Mouse (Mus musculus) CH12.LX (cell line): Measurements from ENCODE around the gene Tshz2. TPM values are rescaled to one million over a fixed set of nuclear protein-coding genes. Genes with fewer than 3 reads are reported as not detected.

ENCODE experiments used
- DNase-seq: peaks from one replicate; pipeline ENCODE4 v3.0.0-alpha.2; 2013; ENCODE audit errors: extremely low read depth
- H3K27ac ChIP-seq: 2 replicates; pipeline ENCODE4 v1.5.1; 2012; ENCODE audit warnings: low read depth, mild to moderate bottlenecking, control low read depth, moderate library complexity; ENCODE audit not compliant: insufficient read depth
- H3K27me3 ChIP-seq: replicated peaks from 2 replicates; pipeline ENCODE3; 2012; ENCODE audit warnings: inconsistent platforms
- H3K36me3 ChIP-seq, 2 experiments: replicated peaks in 1 of 2; 2 replicates each; pipeline versions ENCODE3 to v1.6.1; 2012; ENCODE audit warnings: inconsistent platforms in 1 of 2, low read length in 1 of 2, mild to moderate bottlenecking in 1 of 2, mixed read lengths in 1 of 2, moderate library complexity in 1 of 2; ENCODE audit not compliant: control insufficient read depth in 1 of 2, insufficient read depth in 1 of 2
- H3K4me1 ChIP-seq, 2 experiments: 2 replicates each; pipeline ENCODE4 v1.6.1; 2012; ENCODE audit warnings: inconsistent platforms in 1 of 2, moderate library complexity in 1 of 2; ENCODE audit not compliant: insufficient read depth in 2 of 2, control insufficient read depth in 1 of 2
- H3K4me2 ChIP-seq: 2 replicates; pipeline ENCODE4 v1.6.1; 2012; ENCODE audit warnings: low read depth, mild to moderate bottlenecking, control low read depth; ENCODE audit not compliant: poor library complexity, insufficient read depth, severe bottlenecking
- H3K4me3 ChIP-seq, 3 experiments: fragments of 150-350 bp in 1 of 3; sonication (generic) in 1 of 3; replicated peaks in 1 of 3; 2 replicates each; pipeline versions ENCODE3 to v1.5.1; 2011 to 2012; ENCODE audit warnings: low read depth in 2 of 3, low read length in 2 of 3, mild to moderate bottlenecking in 2 of 3, moderate library complexity in 2 of 3, control low read depth in 1 of 3, improper control_type of control experiment in 1 of 3, inconsistent platforms in 1 of 3, mixed read lengths in 1 of 3; ENCODE audit not compliant: poor library complexity in 1 of 3
- H3K79me2 ChIP-seq: replicated peaks from 2 replicates; pipeline ENCODE4 v1.6.1; 2012; ENCODE audit warnings: mild to moderate bottlenecking, moderate library complexity; ENCODE audit not compliant: control insufficient read depth, poor library complexity, insufficient read depth, severe bottlenecking; ENCODE audit errors: extremely low read depth
- H3K9ac ChIP-seq: 2 replicates; pipeline ENCODE4 v1.6.1; 2012; ENCODE audit warnings: low read depth, mild to moderate bottlenecking, control low read depth, moderate library complexity; ENCODE audit not compliant: insufficient read depth
- H3K9me3 ChIP-seq: replicated peaks from 2 replicates; pipeline ENCODE3; 2012; ENCODE audit warnings: low read length, inconsistent platforms, mixed read lengths
- CHD1 ChIP-seq: IDR thresholded peaks from 2 replicates; pipeline ENCODE4 v1.6.1; 2012; ENCODE audit warnings: low read depth, low read length, improper control_type of control experiment, inconsistent platforms
- CHD2 ChIP-seq: IDR thresholded peaks from 2 replicates; pipeline ENCODE4 v1.6.1; 2011; ENCODE audit warnings: low read length, improper control_type of control experiment
- CTCF ChIP-seq, 2 experiments: IDR thresholded peaks in 1 of 2; conservative IDR thresholded peaks in 1 of 2; 2 replicates each; pipeline ENCODE4 v1.5.1; 2011 to 2012; ENCODE audit warnings: low read depth in 2 of 2, low read length in 2 of 2, improper control_type of control experiment in 1 of 2, inconsistent platforms in 1 of 2, mild to moderate bottlenecking in 1 of 2, moderate library complexity in 1 of 2
- E2F4 ChIP-seq: IDR thresholded peaks from 2 replicates; pipeline ENCODE4 v1.6.1; 2011; ENCODE audit warnings: low read depth, low read length, improper control_type of control experiment; ENCODE audit not compliant: insufficient replicate concordance
- EP300 ChIP-seq: IDR thresholded peaks from 2 replicates; pipeline ENCODE4 v1.6.1; 2011; ENCODE audit warnings: low read length, improper control_type of control experiment
- ETS1 ChIP-seq: conservative IDR thresholded peaks from 2 replicates; pipeline ENCODE4 v1.6.1; 2012; ENCODE audit warnings: low read depth, mild to moderate bottlenecking, inconsistent platforms, low read length, improper control_type of control experiment, moderate library complexity
- HCFC1 ChIP-seq: IDR thresholded peaks from 2 replicates; pipeline ENCODE4 v1.6.1; 2012; ENCODE audit warnings: low read depth, mild to moderate bottlenecking, inconsistent platforms, low read length, improper control_type of control experiment
- IRF4 ChIP-seq: IDR thresholded peaks from 2 replicates; pipeline ENCODE4 v1.6.1; 2014; ENCODE audit warnings: low read depth, mild to moderate bottlenecking, inconsistent platforms, low read length, improper control_type of control experiment
- JUN ChIP-seq: IDR thresholded peaks from 2 replicates; pipeline ENCODE4 v1.6.1; 2011; ENCODE audit warnings: low read depth, mild to moderate bottlenecking, low read length, improper control_type of control experiment, moderate library complexity; ENCODE audit not compliant: insufficient read depth
- MAFK ChIP-seq: IDR thresholded peaks from 2 replicates; pipeline ENCODE4 v1.6.1; 2011; ENCODE audit warnings: low read length, improper control_type of control experiment; ENCODE audit not compliant: insufficient replicate concordance
- MEF2A ChIP-seq: IDR thresholded peaks from 2 replicates; pipeline ENCODE4 v1.6.1; 2014; ENCODE audit warnings: low read depth, mild to moderate bottlenecking, inconsistent platforms, low read length, improper control_type of control experiment, borderline replicate concordance
- MXI1 ChIP-seq: IDR thresholded peaks from 2 replicates; pipeline ENCODE4 v1.6.1; 2011; ENCODE audit warnings: mild to moderate bottlenecking, low read depth, low read length, improper control_type of control experiment
- MYC ChIP-seq: IDR thresholded peaks from 2 replicates; pipeline ENCODE4 v1.6.1; 2011; ENCODE audit warnings: low read depth, mild to moderate bottlenecking, improper control_type of control experiment, low read length
- PAX5 ChIP-seq: IDR thresholded peaks from 2 replicates; pipeline ENCODE4 v1.6.1; 2012; ENCODE audit warnings: low read length, inconsistent platforms, mixed read lengths
- RCOR1 ChIP-seq: conservative IDR thresholded peaks from 2 replicates; pipeline ENCODE4 v1.6.1; 2012; ENCODE audit warnings: low read depth, mild to moderate bottlenecking, inconsistent platforms, low read length, improper control_type of control experiment
- SIN3A ChIP-seq: IDR thresholded peaks from 2 replicates; pipeline ENCODE4 v1.6.1; 2012; ENCODE audit warnings: low read length, improper control_type of control experiment, inconsistent platforms
- SMC3 ChIP-seq: IDR thresholded peaks from 2 replicates; pipeline ENCODE4 v1.6.1; 2011; ENCODE audit warnings: low read depth, low read length, improper control_type of control experiment
- TBP ChIP-seq: conservative IDR thresholded peaks from 2 replicates; pipeline ENCODE4 v1.6.1; 2011; ENCODE audit warnings: low read depth, low read length, improper control_type of control experiment
- TCF12 ChIP-seq: IDR thresholded peaks from 2 replicates; pipeline ENCODE4 v1.6.1; 2014; ENCODE audit warnings: low read depth, mild to moderate bottlenecking, inconsistent platforms, low read length, improper control_type of control experiment
- UBTF ChIP-seq: IDR thresholded peaks from 2 replicates; pipeline ENCODE4 v1.6.1; 2012; ENCODE audit warnings: low read depth, mild to moderate bottlenecking, inconsistent platforms, low read length, improper control_type of control experiment, moderate library complexity
- USF2 ChIP-seq: conservative IDR thresholded peaks from 2 replicates; pipeline ENCODE4 v1.6.1; 2011; ENCODE audit warnings: low read depth, low read length, improper control_type of control experiment
- ZC3H11A ChIP-seq: IDR thresholded peaks from 2 replicates; pipeline ENCODE4 v1.6.1; 2012; ENCODE audit warnings: low read depth, mild to moderate bottlenecking, inconsistent platforms, low read length, improper control_type of control experiment
- ZMIZ1 ChIP-seq: IDR thresholded peaks from 2 replicates; pipeline ENCODE4 v1.6.1; 2012; ENCODE audit warnings: low read depth, mild to moderate bottlenecking, inconsistent platforms, low read length, improper control_type of control experiment
- ZNF384 ChIP-seq: IDR thresholded peaks from 2 replicates; pipeline ENCODE4 v1.6.1; 2012; ENCODE audit warnings: low read depth, low read length, improper control_type of control experiment, inconsistent platforms
- dilution Hi-C: fragments of 300-500 bp; cut with MboI; formaldehyde crosslinking; loops from 2 replicates; pipeline ENCODE4 v1.14.3; 2020; ENCODE audit warnings: low sequenced_read_pairs; ENCODE audit not compliant: extremely low pct_unique_long_range_greater_than_20kb, extremely low pct_ligation_motif_present
- in situ Hi-C: fragments of 300-500 bp; cut with MboI; formaldehyde crosslinking; loops from 3 replicates; pipeline ENCODE4 v1.14.3; 2019; ENCODE audit warnings: low sequenced_read_pairs, low pct_ligation_motif_present, low pct_unique_long_range_greater_than_20kb, mixed read lengths
- polyA plus RNA-seq: library from polyadenylated mRNA; unstranded; fragments of >175 nt; gene quantifications from 2 replicates; pipeline ENCODE4 v1.2.1, GENCODE M21; 2012; ENCODE audit warnings: low read depth; ENCODE audit not compliant: insufficient read length
- total RNA-seq, 2 experiments: library from RNA; depleted of rRNA; stranded (reverse); fragments of 300-350 nt in 1 of 2; fragments of >200 nt in 1 of 2; gene quantifications; 2 replicates each; pipeline ENCODE4 v1.2.3; 2012 to 2014

Gene Tshz2
- total and polyA plus RNA-seq, 3 experiments: not detected

DNA sequence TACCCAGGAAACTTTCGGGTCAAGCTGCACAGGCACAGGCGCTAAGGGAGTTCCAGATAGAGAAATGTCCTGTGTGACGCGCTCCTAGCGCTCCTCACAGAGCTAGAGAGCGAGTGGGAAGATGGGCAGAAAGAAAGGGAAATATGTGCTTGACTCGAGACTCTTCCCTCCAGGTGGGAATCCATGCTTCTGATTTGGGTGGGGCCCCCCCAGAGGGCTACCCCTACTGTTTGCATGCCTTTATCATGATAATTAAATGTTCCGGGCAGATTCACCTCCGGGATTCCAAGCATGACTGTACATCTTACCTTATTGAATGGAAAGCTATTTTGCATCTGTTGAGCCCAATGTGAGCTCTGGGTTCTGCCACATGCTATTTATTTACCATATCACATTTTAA is 255.1 kb downstream of the Tshz2 start:
- dilution Hi-C loops: no loop called here
- H3K4me1 ChIP-seq: no peaks in the 10 kb centered on the region
- no peak overlapping the region for H3K27ac ChIP-seq
- peaks cover 82% of the 10 kb centered on the region for H3K9me3 ChIP-seq
- H3K4me2 ChIP-seq: no peak overlapping the region
- DNase-seq: no peak
- in situ Hi-C loops: no loop called here
- no peak for TF ChIP-seq ZC3H11A
- no peak for TF ChIP-seq SIN3A
- TF ChIP-seq MYC: no peak
- no peak for TF ChIP-seq UBTF
- TF ChIP-seq TCF12: no peak
- TF ChIP-seq HCFC1: no peak
- H3K4me3 ChIP-seq: no peak overlapping the region
- no peaks in the 10 kb centered on the region for H3K27me3 ChIP-seq
- H3K9ac ChIP-seq: no peak overlapping the region
- H3K79me2 ChIP-seq: no peaks in the 10 kb centered on the region
- H3K36me3 ChIP-seq: no peaks in the 10 kb centered on the region

DNA sequence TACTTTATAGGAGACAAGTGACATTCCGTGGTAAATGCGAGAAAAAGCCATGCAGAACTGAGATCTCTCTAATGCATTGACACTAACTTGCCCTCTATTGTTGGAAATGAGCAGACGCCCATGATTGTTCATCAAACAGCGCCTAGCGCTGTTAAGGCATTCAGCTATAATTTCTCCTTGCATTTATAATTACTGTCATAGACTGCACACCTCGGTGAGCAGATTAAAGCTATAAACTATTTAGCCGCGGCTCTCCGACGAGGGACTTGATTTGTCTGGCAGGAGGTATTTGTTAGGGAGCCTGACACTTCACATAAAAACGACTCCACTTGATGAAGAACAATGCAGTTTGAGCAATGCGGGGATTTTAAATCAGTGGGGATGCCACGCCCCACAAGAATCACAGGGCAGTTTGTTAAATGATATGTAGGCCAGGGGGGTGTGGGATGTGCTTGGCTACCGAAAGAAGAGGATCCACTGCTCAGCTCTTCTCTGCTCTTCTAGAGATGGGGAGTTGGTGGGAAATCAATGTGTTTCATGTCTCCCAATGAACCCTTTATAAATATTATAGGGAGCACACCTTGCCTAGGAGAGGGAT is 259.7 kb downstream of the Tshz2 start:
- TF ChIP-seq MEF2A: no peak
- no peaks in the 10 kb centered on the region for H3K36me3 ChIP-seq
- peaks cover 81% of the 10 kb centered on the region for H3K9me3 ChIP-seq
- no peak overlapping the region for H3K9ac ChIP-seq
- no peak overlapping the region for H3K4me3 ChIP-seq
- H3K4me1 ChIP-seq: no peaks in the 10 kb centered on the region
- in situ Hi-C loops: no loop called here
- no peaks in the 10 kb centered on the region for H3K27me3 ChIP-seq
- no peak overlapping the region for H3K4me2 ChIP-seq
- no peak overlapping the region for H3K27ac ChIP-seq
- H3K79me2 ChIP-seq: no peaks in the 10 kb centered on the region
- dilution Hi-C loops: no loop called here
- no peak for DNase-seq

DNA sequence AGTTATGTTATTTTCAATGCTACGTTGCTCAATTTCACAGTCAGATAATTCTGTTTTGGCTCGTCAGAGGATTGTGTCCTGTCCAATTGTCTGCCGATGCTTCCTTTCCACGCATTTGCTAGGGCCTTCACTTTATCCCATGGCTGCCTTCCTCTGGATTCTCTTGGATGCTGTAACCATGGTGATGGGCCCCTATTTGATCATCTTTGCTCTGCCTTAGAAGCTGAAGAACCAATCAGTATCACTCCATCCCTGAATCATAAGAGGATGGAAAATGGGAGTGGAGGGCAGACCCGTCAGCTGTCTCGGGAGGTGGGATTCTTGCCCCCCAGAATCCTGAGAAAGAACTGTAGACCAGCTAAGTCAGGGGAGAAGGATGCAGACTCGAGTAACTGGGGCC is 270.1 kb downstream of the Tshz2 start:
- H3K79me2 ChIP-seq: no peaks in the 10 kb centered on the region

More for the DNA sequence above, 270.1 kb downstream of the Tshz2 start:
- Histone ChIP-seq H3K36me3 (no peaks in the 10 kb centered on the region), H3K9ac (no peak overlapping the region), H3K4me3 (no peak overlapping the region), H3K4me2 (no peak overlapping the region), H3K4me1 (no peaks in the 10 kb centered on the region), H3K27ac (no peak overlapping the region), H3K27me3 (no peaks in the 10 kb centered on the region), H3K9me3 (peaks cover 87% of the 10 kb centered on the region)
- in situ Hi-C loops: no loop called here
- DNase-seq: no peak
- dilution Hi-C loops: no loop called here
- no peak for TF ChIP-seq E2F4
- no peak for TF ChIP-seq ETS1
- no peak for TF ChIP-seq TBP
- no peak for TF ChIP-seq ZMIZ1
- no peak for TF ChIP-seq PAX5
- no peak for TF ChIP-seq IRF4
- TF ChIP-seq JUN: no peak
- no peak for TF ChIP-seq UBTF
- TF ChIP-seq CHD1: no peak
- TF ChIP-seq CHD2: no peak
- TF ChIP-seq EP300: no peak
- no peak for TF ChIP-seq ZNF384
- no peak for TF ChIP-seq MAFK
- no peak for TF ChIP-seq USF2
- TF ChIP-seq SMC3: no peak
- no peak for TF ChIP-seq CTCF (conservative IDR thresholded peaks at IDR 0.05 in 1 of 2, IDR thresholded peaks at IDR 0.05 in 1 of 2; ENCODE audit: low read depth in 2 of 2, low read length in 2 of 2)
- TF ChIP-seq HCFC1: no peak
- TF ChIP-seq MXI1: no peak
- TF ChIP-seq RCOR1: no peak
- TF ChIP-seq SIN3A: no peak
